Mouse (Mus musculus) erythroblast, embryonic 14.5 days (primary cell): ENCODE measurements at regions not wholly inside any gene's neighbourhood (a gene's known extent, or its start where the extent isn't known, plus 50 kb on each side); places are given as distances from the start of the nearest gene placed in this dataset.

Experiments
- GATA1 ChIP-seq: IDR thresholded peaks from 2 replicates; pipeline ENCODE4 v1.6.1; 2012; ENCODE audit warnings: low read length, inconsistent platforms, mixed read lengths
- TAL1 ChIP-seq: IDR thresholded peaks from 3 replicates; pipeline ENCODE4 v1.6.1; 2012; ENCODE audit warnings: low read length, inconsistent platforms, mixed read lengths

GRCm38 (mm10) chr1:120943711-120944110, 341.5 kb downstream of the En1 start:
- TF ChIP-seq GATA1 (no peak), TAL1 (no peak)
